Mouse (Mus musculus): Measurements from ENCODE around the gene D17H6S53E. TPM values are rescaled to one million over a fixed set of nuclear protein-coding genes. Genes with fewer than 3 reads are reported as not detected.

D17H6S53E gene
- polyA plus RNA-seq, 1 experiment from 2014 or later = 2.7 TPM

DNA sequence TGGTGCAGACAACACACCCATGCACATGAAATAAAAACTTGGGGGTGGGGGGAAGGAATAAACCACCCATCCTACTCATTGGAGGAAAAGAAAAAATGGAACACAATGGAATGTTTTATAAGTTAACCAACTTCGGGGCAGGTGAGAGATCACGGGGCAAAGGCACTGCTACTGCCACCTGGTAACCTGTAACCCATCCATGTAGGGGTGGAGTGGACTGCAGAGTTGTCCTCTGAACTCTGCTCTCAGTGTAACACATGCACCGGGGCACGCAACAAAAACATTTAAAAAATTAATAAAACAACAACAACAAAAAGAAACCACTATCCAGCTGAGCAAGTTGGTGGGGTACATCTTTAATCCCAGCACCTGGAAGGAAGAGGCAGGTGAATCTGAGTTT is 25.9 kb downstream of the D17H6S53E start:
- Histone ChIP-seq H3K27ac (ENCODE audit: low read length) (no peak overlapping the region), H3K36me3 (ENCODE audit: control insufficient read depth, insufficient read depth) (peaks cover 77% of the 10 kb centered on the region), H3K4me1 (ENCODE audit: control insufficient read depth, low read depth, low read length) (no peaks in the 10 kb centered on the region), H3K27me3 (ENCODE audit: control insufficient read depth, insufficient read depth, low read depth, low read length) (no peaks in the 10 kb centered on the region), H3K4me2 (ENCODE audit: low read depth, low read length) (no peak overlapping the region), H3K4me3 (ENCODE audit: low read depth, low read length) (no peak overlapping the region), H3K9ac (ENCODE audit: low read depth, low read length) (no peak overlapping the region), H3K9me3 (replicated peaks; ENCODE audit: control insufficient read depth, low read length) (no peaks in the 10 kb centered on the region)
- ATAC-seq (ENCODE audit: low read depth) = no peak
- WGBS (ENCODE audit: insufficient replicate concordance) = 87% methylated on average over 4 of the region's 4 CpGs

DNA sequence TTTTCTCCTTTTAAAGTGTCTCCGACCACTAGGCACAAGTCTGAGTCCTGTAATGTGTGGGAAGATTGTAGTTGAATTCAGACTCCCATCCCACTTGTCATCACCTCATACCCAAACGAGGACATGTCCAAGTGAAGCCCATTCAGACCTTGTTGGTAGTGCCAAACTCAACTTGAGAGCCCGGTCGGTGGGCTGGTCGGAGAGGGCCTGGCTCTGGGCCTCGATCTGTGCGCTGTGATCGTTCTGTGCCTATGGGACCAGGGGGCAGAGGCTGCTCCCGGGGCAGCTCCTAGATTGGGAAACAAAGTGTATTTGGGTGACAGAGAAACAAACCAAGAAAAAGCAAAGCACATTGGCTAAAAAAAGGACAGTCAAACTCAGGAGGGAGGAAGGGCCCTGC is 26.9 kb downstream of the D17H6S53E start:
- H3K9ac ChIP-seq (ENCODE audit: low read depth, low read length) = no peak overlapping the region
- no peaks in the 10 kb centered on the region for H3K9me3 ChIP-seq (replicated peaks; ENCODE audit: control insufficient read depth, low read length)
- ATAC-seq (ENCODE audit: low read depth) = no peak
- no peak overlapping the region for H3K27ac ChIP-seq (ENCODE audit: low read length)
- 84% methylated on average over 9 of the region's 9 CpGs for WGBS (ENCODE audit: insufficient replicate concordance)
- no peak overlapping the region for H3K4me3 ChIP-seq (ENCODE audit: low read depth, low read length)
- no peak overlapping the region for H3K4me2 ChIP-seq (ENCODE audit: low read depth, low read length)
- H3K36me3 ChIP-seq (ENCODE audit: control insufficient read depth, insufficient read depth) = peaks cover 82% of the 10 kb centered on the region
- no peaks in the 10 kb centered on the region for H3K27me3 ChIP-seq (ENCODE audit: control insufficient read depth, insufficient read depth, low read depth, low read length)
- H3K4me1 ChIP-seq (ENCODE audit: control insufficient read depth, low read depth, low read length) = no peaks in the 10 kb centered on the region

DNA sequence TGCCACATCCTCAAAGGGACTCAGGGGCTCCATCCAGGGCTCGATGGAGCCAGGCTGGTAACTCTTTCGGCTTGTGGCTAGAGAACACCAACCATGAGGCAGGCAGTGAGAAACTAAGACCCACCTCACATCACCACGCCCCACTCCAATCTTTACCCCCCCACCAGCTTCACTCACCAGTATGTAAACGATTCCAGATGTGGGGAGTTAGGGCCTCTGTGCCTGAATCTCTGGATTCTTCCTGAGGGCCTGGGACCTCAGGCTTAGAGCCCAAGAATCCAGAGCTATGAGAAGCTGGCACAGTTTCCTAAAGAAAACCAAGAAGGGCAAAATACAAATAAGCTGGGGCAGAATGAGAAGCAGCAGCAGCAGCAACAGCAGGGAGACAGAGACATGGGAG is 27.8 kb downstream of the D17H6S53E start:
- no peak overlapping the region for H3K4me3 ChIP-seq (ENCODE audit: low read depth, low read length)
- H3K27ac ChIP-seq (ENCODE audit: low read length) = no peak overlapping the region
- no peak for ATAC-seq (ENCODE audit: low read depth)
- no peaks in the 10 kb centered on the region for H3K27me3 ChIP-seq (ENCODE audit: control insufficient read depth, insufficient read depth, low read depth, low read length)
- peaks cover 90% of the 10 kb centered on the region for H3K36me3 ChIP-seq (ENCODE audit: control insufficient read depth, insufficient read depth)
- no peaks in the 10 kb centered on the region for H3K4me1 ChIP-seq (ENCODE audit: control insufficient read depth, low read depth, low read length)
- H3K9me3 ChIP-seq (replicated peaks; ENCODE audit: control insufficient read depth, low read length) = no peaks in the 10 kb centered on the region
- no peak overlapping the region for H3K4me2 ChIP-seq (ENCODE audit: low read depth, low read length)
- WGBS (ENCODE audit: insufficient replicate concordance) = 82% methylated on average over 4 of the region's 4 CpGs
- H3K9ac ChIP-seq (ENCODE audit: low read depth, low read length) = no peak overlapping the region

DNA sequence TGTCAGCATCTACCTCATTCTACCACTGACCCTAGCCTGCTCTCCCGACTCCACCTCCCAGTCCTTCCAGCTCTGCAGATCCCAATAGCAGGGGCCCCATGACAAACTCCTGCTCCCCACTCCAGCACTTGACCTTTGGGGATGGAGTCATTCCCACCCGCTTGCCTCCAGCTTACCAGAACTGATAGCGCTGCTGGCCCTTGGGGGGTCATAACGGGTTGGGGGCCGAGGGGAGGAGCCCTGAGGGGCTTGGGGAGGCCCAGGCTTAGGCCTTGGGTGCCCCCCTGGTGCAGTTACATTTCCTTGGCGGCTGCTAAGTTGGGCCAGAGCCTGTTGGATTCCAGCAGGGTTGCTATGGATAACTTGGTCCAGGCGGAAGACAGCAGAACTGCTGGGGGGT is 28.4 kb downstream of the D17H6S53E start:
- no peak overlapping the region for H3K27ac ChIP-seq (ENCODE audit: low read length)
- no peak overlapping the region for H3K4me3 ChIP-seq (ENCODE audit: low read depth, low read length)
- no peaks in the 10 kb centered on the region for H3K27me3 ChIP-seq (ENCODE audit: control insufficient read depth, insufficient read depth, low read depth, low read length)
- WGBS (ENCODE audit: insufficient replicate concordance) = 81% methylated on average over 7 of the region's 7 CpGs
- ATAC-seq (ENCODE audit: low read depth) = no peak
- no peaks in the 10 kb centered on the region for H3K4me1 ChIP-seq (ENCODE audit: control insufficient read depth, low read depth, low read length)
- H3K4me2 ChIP-seq (ENCODE audit: low read depth, low read length) = no peak overlapping the region
- H3K36me3 ChIP-seq (ENCODE audit: control insufficient read depth, insufficient read depth) = peaks cover 91% of the 10 kb centered on the region
- no peaks in the 10 kb centered on the region for H3K9me3 ChIP-seq (replicated peaks; ENCODE audit: control insufficient read depth, low read length)
- H3K9ac ChIP-seq (ENCODE audit: low read depth, low read length) = no peak overlapping the region

DNA sequence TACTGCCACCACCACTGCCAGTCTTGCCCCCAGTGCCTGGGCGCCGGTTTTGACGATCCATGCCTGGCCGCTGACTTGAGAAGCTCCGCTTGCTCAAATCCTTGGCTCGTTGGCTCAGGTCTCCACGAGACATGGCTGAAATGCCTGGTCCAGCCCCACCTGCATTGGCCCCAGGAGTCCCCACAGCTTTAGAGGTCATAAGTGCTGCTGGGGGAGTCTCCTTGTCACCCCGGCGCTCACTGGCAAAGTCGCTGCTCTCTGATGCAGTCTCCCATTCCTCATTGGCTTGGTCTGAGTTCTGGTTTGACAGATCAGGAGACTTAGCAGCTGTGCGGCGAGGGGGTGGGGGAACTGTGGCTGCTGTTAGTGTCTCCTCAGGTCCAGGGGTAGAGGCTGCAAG is 29.3 kb downstream of the D17H6S53E start:
- Histone ChIP-seq H3K4me3 (ENCODE audit: low read depth, low read length) (no peak overlapping the region), H3K4me1 (ENCODE audit: control insufficient read depth, low read depth, low read length) (no peaks in the 10 kb centered on the region), H3K9me3 (replicated peaks; ENCODE audit: control insufficient read depth, low read length) (no peaks in the 10 kb centered on the region), H3K9ac (ENCODE audit: low read depth, low read length) (no peak overlapping the region), H3K27me3 (ENCODE audit: control insufficient read depth, insufficient read depth, low read depth, low read length) (no peaks in the 10 kb centered on the region), H3K27ac (ENCODE audit: low read length) (no peak overlapping the region), H3K4me2 (ENCODE audit: low read depth, low read length) (no peak overlapping the region), H3K36me3 (ENCODE audit: control insufficient read depth, insufficient read depth) (peaks cover 91% of the 10 kb centered on the region)
- ATAC-seq (ENCODE audit: low read depth) = no peak
- WGBS (ENCODE audit: insufficient replicate concordance) = 88% methylated on average over 12 of the region's 12 CpGs

DNA sequence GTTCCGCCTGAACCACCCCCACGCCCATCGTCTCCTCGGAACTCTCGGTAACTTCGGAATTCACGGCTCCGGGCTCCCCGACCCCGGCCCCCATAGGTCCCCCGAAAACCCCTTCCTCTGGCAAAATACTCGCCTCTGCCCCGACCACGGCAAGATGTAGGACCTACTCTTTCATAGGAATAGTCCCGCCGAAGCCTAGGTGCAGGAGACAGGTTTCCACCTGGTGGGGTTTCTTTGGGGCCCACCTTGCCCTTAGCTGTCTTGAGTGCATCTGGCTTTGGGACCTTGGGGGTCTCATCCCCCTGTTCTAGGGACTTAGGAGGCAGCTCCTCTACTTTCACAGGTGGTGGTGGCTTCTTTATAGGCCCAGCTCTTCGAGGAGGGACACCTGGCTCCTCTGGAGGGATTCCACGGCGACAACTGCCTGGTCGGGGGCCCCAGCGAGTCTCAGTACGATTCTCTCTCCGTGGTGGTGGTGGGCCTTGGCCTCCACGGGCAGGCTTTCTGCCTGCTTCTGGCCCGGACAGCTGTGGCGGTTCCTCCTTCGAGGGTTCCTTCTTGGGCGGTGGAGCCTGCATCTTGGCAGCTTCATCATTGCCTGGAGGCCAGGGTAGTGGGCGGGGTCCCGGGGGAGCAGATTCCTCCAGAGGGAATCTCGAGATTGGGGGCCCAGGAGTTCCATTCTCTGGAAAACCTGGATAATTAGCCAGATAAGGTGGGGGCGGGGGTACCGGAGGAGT is 30.5 kb downstream of the D17H6S53E start:
- peaks cover 96% of the 10 kb centered on the region for H3K36me3 ChIP-seq (ENCODE audit: control insufficient read depth, insufficient read depth)
- H3K9ac ChIP-seq (ENCODE audit: low read depth, low read length) = no peak overlapping the region
- no peaks in the 10 kb centered on the region for H3K9me3 ChIP-seq (replicated peaks; ENCODE audit: control insufficient read depth, low read length)
- no peaks in the 10 kb centered on the region for H3K4me1 ChIP-seq (ENCODE audit: control insufficient read depth, low read depth, low read length)
- no peak overlapping the region for H3K27ac ChIP-seq (ENCODE audit: low read length)
- H3K4me2 ChIP-seq (ENCODE audit: low read depth, low read length) = no peak overlapping the region
- no peak overlapping the region for H3K4me3 ChIP-seq (ENCODE audit: low read depth, low read length)
- H3K27me3 ChIP-seq (ENCODE audit: control insufficient read depth, insufficient read depth, low read depth, low read length) = no peaks in the 10 kb centered on the region
- 88% methylated on average over 33 of the region's 33 CpGs for WGBS (ENCODE audit: insufficient replicate concordance)
- ATAC-seq (ENCODE audit: low read depth) = no peak

DNA sequence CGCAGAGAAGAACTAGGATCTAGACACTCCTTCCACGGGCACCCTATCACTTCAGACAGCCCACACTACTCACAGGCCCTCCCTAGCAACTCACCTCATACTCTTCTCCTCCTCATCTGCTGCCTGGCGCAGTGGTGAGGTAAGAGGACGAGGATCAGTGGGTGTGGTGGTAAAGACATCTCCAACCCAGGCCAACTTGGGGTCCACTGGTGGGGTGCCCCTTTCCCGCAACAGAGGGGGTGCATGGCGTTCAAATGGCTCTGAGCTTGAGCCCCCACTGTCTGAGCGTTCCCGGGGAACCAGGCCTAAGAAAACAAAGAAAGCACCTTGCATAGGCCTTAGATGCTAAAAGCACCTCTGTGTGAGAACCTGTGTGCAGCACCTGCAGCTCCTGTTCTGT is 31.1 kb downstream of the D17H6S53E start:
- H3K4me2 ChIP-seq (ENCODE audit: low read depth, low read length) = no peak overlapping the region
- H3K27ac ChIP-seq (ENCODE audit: low read length) = no peak overlapping the region
- no peak overlapping the region for H3K4me3 ChIP-seq (ENCODE audit: low read depth, low read length)
- H3K4me1 ChIP-seq (ENCODE audit: control insufficient read depth, low read depth, low read length) = peaks cover 3% of the 10 kb centered on the region; the same call in 1 of the 2 replicates
- WGBS (ENCODE audit: insufficient replicate concordance) = 83% methylated on average over 8 of the region's 8 CpGs
- H3K9me3 ChIP-seq (replicated peaks; ENCODE audit: control insufficient read depth, low read length) = no peaks in the 10 kb centered on the region
- H3K36me3 ChIP-seq (ENCODE audit: control insufficient read depth, insufficient read depth) = peaks cover 97% of the 10 kb centered on the region
- no peak overlapping the region for H3K9ac ChIP-seq (ENCODE audit: low read depth, low read length)
- no peaks in the 10 kb centered on the region for H3K27me3 ChIP-seq (ENCODE audit: control insufficient read depth, insufficient read depth, low read depth, low read length)
- ATAC-seq (ENCODE audit: low read depth) = no peak

DNA sequence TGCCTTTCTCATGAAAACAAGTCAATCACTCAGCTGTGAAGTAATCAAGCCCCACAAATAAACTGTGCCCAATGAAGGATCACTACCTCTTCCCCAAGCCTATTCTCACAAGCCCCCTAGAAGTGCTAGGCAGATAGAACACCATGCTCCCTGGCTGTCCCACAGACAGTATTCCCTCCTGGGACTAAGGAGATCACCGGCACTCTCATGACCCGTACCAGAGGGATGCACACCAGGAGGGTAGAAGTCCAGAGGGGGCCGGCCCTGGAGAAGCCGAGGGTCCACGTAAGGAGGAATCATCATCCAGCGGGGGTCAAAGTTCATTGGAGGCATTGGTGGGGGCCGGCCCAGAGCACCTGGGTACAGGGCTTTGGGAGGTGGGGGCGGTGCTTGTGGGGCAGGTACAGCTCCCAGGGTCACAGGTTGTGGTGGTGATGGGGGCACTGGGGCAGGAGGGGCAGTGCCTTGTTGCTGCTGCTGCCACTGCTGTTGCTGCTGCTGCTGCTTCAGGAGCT is 31.5 kb downstream of the D17H6S53E start:
- ATAC-seq (ENCODE audit: low read depth) = no peak
- no peak overlapping the region for H3K27ac ChIP-seq (ENCODE audit: low read length)
- H3K9me3 ChIP-seq (replicated peaks; ENCODE audit: control insufficient read depth, low read length) = no peaks in the 10 kb centered on the region
- WGBS (ENCODE audit: insufficient replicate concordance) = 82% methylated on average over 8 of the region's 8 CpGs
- H3K36me3 ChIP-seq (ENCODE audit: control insufficient read depth, insufficient read depth) = peaks cover 94% of the 10 kb centered on the region
- H3K9ac ChIP-seq (ENCODE audit: low read depth, low read length) = no peak overlapping the region
- no peaks in the 10 kb centered on the region for H3K27me3 ChIP-seq (ENCODE audit: control insufficient read depth, insufficient read depth, low read depth, low read length)
- H3K4me1 ChIP-seq (ENCODE audit: control insufficient read depth, low read depth, low read length) = peaks cover 7% of the 10 kb centered on the region
- no peak overlapping the region for H3K4me2 ChIP-seq (ENCODE audit: low read depth, low read length)
- no peak overlapping the region for H3K4me3 ChIP-seq (ENCODE audit: low read depth, low read length)

DNA sequence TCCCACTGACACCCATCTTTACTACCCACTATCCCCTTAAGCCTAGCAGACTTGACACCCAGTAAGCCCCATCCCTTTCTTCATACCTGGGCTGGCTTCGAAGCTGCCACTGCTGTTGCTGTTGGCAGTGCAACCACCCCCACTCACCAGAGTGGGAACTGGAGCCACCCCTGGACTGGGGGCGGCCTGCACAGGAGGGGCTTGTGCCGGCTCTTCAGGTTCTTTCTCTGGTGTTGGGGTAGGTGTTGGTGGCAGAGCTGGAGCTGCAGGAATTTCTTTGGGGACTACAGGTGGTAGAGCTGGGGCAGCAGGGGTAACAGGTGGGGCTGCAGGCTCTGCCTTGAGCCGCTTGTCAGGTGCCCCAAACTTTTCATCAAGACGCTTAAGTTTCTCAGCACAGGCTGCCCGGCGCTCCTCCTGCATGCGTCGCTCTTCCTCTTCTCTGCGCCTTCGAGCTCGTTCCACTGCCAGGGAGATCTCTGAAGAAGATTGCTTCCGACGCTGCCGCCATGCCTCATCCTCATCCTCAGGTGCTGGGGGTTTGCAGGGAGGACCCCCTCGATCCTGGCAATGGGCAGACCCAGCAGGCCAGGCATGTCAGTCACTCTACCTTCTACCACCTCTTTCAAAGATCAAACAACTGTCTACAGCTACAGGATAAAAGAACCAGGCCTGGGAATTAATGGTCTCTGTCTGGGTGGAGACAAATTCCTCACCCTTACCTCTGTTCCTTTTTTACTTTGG is 32.8 kb downstream of the D17H6S53E start:
- no peak for ATAC-seq (ENCODE audit: low read depth)
- Histone ChIP-seq H3K9me3 (replicated peaks; ENCODE audit: control insufficient read depth, low read length) (no peaks in the 10 kb centered on the region), H3K27me3 (ENCODE audit: control insufficient read depth, insufficient read depth, low read depth, low read length) (no peaks in the 10 kb centered on the region), H3K27ac (ENCODE audit: low read length) (no peak overlapping the region), H3K4me3 (ENCODE audit: low read depth, low read length) (no peak overlapping the region), H3K4me2 (ENCODE audit: low read depth, low read length) (no peak overlapping the region), H3K36me3 (ENCODE audit: control insufficient read depth, insufficient read depth) (peaks cover 81% of the 10 kb centered on the region), H3K9ac (ENCODE audit: low read depth, low read length) (no peak overlapping the region), H3K4me1 (ENCODE audit: control insufficient read depth, low read depth, low read length) (peaks cover 17% of the 10 kb centered on the region)
- 87% methylated on average over 16 of the region's 16 CpGs for WGBS (ENCODE audit: insufficient replicate concordance)

All from liver, embryonic 16.5 days (tissue).